Mouse (Mus musculus): ENCODE data around the gene Thoc3. TPM values are rescaled to one million over a fixed set of nuclear protein-coding genes. Genes with fewer than 3 reads are reported as not detected.

The Thoc3 gene
- polyA plus RNA-seq, 1 experiment from 2014 or later: 37.8 TPM

GRCm38 (mm10) chr13:54447496-54448224, 21.0 kb downstream of the Thoc3 start:
- no peaks in the 10 kb centered on the region for H3K27me3 ChIP-seq (replicated peaks; ENCODE audit: control insufficient read depth, insufficient read depth, low read length)
- no peak for ATAC-seq
- no peak overlapping the region for H3K9ac ChIP-seq (ENCODE audit: low read depth, low read length)
- no peaks in the 10 kb centered on the region for H3K9me3 ChIP-seq (ENCODE audit: control insufficient read depth)
- peak overlapping the region; percentile 24; the same call in 1 of the 2 replicates for H3K4me2 ChIP-seq (replicated peaks; ENCODE audit: low read depth)
- no peaks in the 10 kb centered on the region for H3K4me1 ChIP-seq (replicated peaks; ENCODE audit: control insufficient read depth, insufficient read depth, low read length)
- no peak overlapping the region for H3K4me3 ChIP-seq (ENCODE audit: low read depth, low read length)
- no peaks in the 10 kb centered on the region for H3K36me3 ChIP-seq (ENCODE audit: control insufficient read depth, insufficient read depth)
- WGBS: 6% methylated on average over 15 of the region's 15 CpGs
- no peak overlapping the region for H3K27ac ChIP-seq (ENCODE audit: low read depth, low read length)
- TF ChIP-seq CTCF (IDR thresholded peaks at IDR 0.05; ENCODE audit: low read depth): peak; percentile 70

GRCm38 (mm10) chr13:54446686-54447495, 21.8 kb downstream of the Thoc3 start:
- H3K9me3 ChIP-seq (ENCODE audit: control insufficient read depth): no peaks in the 10 kb centered on the region
- peak overlapping the region; percentile 24; the same call in 1 of the 2 replicates for H3K4me2 ChIP-seq (replicated peaks; ENCODE audit: low read depth)
- H3K27me3 ChIP-seq (replicated peaks; ENCODE audit: control insufficient read depth, insufficient read depth, low read length): no peaks in the 10 kb centered on the region
- ATAC-seq: peak; percentile 76
- H3K27ac ChIP-seq (ENCODE audit: low read depth, low read length): no peak overlapping the region
- 28% methylated on average over 19 of the region's 19 CpGs for WGBS
- no peak overlapping the region for H3K9ac ChIP-seq (ENCODE audit: low read depth, low read length)
- peak; percentile 100 for TF ChIP-seq CTCF (IDR thresholded peaks at IDR 0.05; ENCODE audit: low read depth)
- H3K36me3 ChIP-seq (ENCODE audit: control insufficient read depth, insufficient read depth): no peaks in the 10 kb centered on the region
- no peak overlapping the region for H3K4me3 ChIP-seq (ENCODE audit: low read depth, low read length)
- H3K4me1 ChIP-seq (replicated peaks; ENCODE audit: control insufficient read depth, insufficient read depth, low read length): no peaks in the 10 kb centered on the region

DNA sequence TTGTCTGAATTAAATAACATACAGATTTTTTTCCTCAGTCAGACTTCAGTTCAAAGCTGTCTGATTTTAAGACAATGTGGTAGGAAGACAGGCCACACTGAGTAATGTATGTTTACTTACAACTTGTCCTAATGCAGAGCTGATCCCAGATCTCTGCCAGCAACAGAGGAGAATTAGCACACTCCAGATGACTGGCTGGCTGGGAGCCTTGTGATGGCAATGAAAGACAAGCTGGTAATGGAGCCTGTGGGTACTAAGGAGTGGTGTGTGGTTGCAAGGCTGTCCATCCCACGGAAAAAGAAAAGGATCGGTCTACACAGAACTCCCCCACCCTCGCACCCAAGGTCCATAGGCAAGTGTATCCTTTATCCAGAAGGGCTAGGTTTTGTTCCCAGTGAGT, 25.0 kb downstream of the Thoc3 start:
- H3K4me2 ChIP-seq (replicated peaks; ENCODE audit: low read depth): no peak overlapping the region
- no peak for TF ChIP-seq CTCF (IDR thresholded peaks at IDR 0.05; ENCODE audit: low read depth)
- 81% methylated on average over 3 of the region's 3 CpGs for WGBS
- no peak overlapping the region for H3K9ac ChIP-seq (ENCODE audit: low read depth, low read length)
- H3K36me3 ChIP-seq (ENCODE audit: control insufficient read depth, insufficient read depth): no peaks in the 10 kb centered on the region
- no peak overlapping the region for H3K4me3 ChIP-seq (ENCODE audit: low read depth, low read length)
- ATAC-seq: no peak
- no peak overlapping the region for H3K27ac ChIP-seq (ENCODE audit: low read depth, low read length)
- H3K27me3 ChIP-seq (replicated peaks; ENCODE audit: control insufficient read depth, insufficient read depth, low read length): no peaks in the 10 kb centered on the region
- no peaks in the 10 kb centered on the region for H3K9me3 ChIP-seq (ENCODE audit: control insufficient read depth)
- no peaks in the 10 kb centered on the region; the same call in 1 of the 2 replicates for H3K4me1 ChIP-seq (replicated peaks; ENCODE audit: control insufficient read depth, insufficient read depth, low read length)

DNA sequence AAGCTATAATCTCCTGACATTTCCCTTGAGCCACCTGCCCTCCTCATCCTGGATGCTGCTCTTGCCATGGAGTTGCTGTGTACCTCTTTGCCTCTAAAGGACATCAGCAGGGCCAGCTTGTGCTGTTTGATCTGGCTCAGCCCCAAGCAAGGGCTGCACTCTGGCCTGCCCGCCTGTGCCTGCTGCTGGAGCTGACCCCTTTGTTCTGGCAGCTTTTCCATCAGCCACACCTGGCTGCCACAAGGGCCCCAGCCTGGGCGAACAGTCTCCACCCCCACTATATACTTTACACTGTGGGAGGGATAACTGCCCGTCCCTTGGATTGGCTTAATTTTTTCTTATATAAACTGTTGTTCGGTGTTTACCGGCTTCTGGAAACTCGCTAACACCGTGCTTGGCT, 28.7 kb downstream of the Thoc3 start:
- 22% methylated on average over 7 of the region's 7 CpGs for WGBS
- Histone ChIP-seq H3K4me3 (ENCODE audit: low read depth, low read length) (no peak overlapping the region), H3K27me3 (replicated peaks; ENCODE audit: control insufficient read depth, insufficient read depth, low read length) (no peaks in the 10 kb centered on the region), H3K4me2 (replicated peaks; ENCODE audit: low read depth) (peak overlapping the region; percentile 13; the same call in 1 of the 2 replicates), H3K9ac (ENCODE audit: low read depth, low read length) (no peak overlapping the region), H3K4me1 (replicated peaks; ENCODE audit: control insufficient read depth, insufficient read depth, low read length) (peaks cover 2% of the 10 kb centered on the region; the same call in 1 of the 2 replicates), H3K27ac (ENCODE audit: low read depth, low read length) (peak overlapping the region; percentile 66), H3K9me3 (ENCODE audit: control insufficient read depth) (no peaks in the 10 kb centered on the region), H3K36me3 (ENCODE audit: control insufficient read depth, insufficient read depth) (no peaks in the 10 kb centered on the region)
- peak; percentile 34; the same call in 1 of the 2 replicates for ATAC-seq
- no peak for TF ChIP-seq CTCF (IDR thresholded peaks at IDR 0.05; ENCODE audit: low read depth)

GRCm38 (mm10) chr13:54438814-54439213, 29.8 kb downstream of the Thoc3 start:
- peak; percentile 93 for ATAC-seq
- Histone ChIP-seq H3K9ac (ENCODE audit: low read depth, low read length) (no peak overlapping the region), H3K4me3 (ENCODE audit: low read depth, low read length) (no peak overlapping the region), H3K4me2 (replicated peaks; ENCODE audit: low read depth) (no peak overlapping the region), H3K36me3 (ENCODE audit: control insufficient read depth, insufficient read depth) (no peaks in the 10 kb centered on the region), H3K4me1 (replicated peaks; ENCODE audit: control insufficient read depth, insufficient read depth, low read length) (peaks cover 2% of the 10 kb centered on the region; the same call in 1 of the 2 replicates), H3K27ac (ENCODE audit: low read depth, low read length) (peak overlapping the region; percentile 57), H3K9me3 (ENCODE audit: control insufficient read depth) (no peaks in the 10 kb centered on the region), H3K27me3 (replicated peaks; ENCODE audit: control insufficient read depth, insufficient read depth, low read length) (no peaks in the 10 kb centered on the region)
- WGBS: 33% methylated on average over 3 of the region's 3 CpGs
- no peak; the same call in 1 of the 2 replicates for TF ChIP-seq CTCF (IDR thresholded peaks at IDR 0.05; ENCODE audit: low read depth)

- Histone ChIP-seq H3K4me2 (replicated peaks; ENCODE audit: low read depth) (no peak overlapping the region), H3K9ac (ENCODE audit: low read depth, low read length) (no peak overlapping the region), H3K27me3 (replicated peaks; ENCODE audit: control insufficient read depth, insufficient read depth, low read length) (no peaks in the 10 kb centered on the region), H3K9me3 (ENCODE audit: control insufficient read depth) (no peaks in the 10 kb centered on the region), H3K4me3 (ENCODE audit: low read depth, low read length) (no peak overlapping the region), H3K27ac (ENCODE audit: low read depth, low read length) (no peak overlapping the region; the same call in 1 of the 2 replicates), H3K4me1 (replicated peaks; ENCODE audit: control insufficient read depth, insufficient read depth, low read length) (peaks cover 2% of the 10 kb centered on the region; the same call in 1 of the 2 replicates), H3K36me3 (ENCODE audit: control insufficient read depth, insufficient read depth) (no peaks in the 10 kb centered on the region)
- peak; percentile 45 for ATAC-seq
- 30% methylated on average over 6 of the region's 6 CpGs for WGBS
- no peak for TF ChIP-seq CTCF (IDR thresholded peaks at IDR 0.05; ENCODE audit: low read depth)
Measured at GRCm38 (mm10) chr13:54437083-54437482, 31.6 kb downstream of the Thoc3 start.
